Mouse (Mus musculus) embryonic facial prominence, embryonic 10.5 days (tissue): ENCODE data around the gene Tescl. TPM values are rescaled to one million over a fixed set of nuclear protein-coding genes. Genes with fewer than 3 reads are reported as not detected.

Experiments
- DNase-seq: peaks from one replicate; pipeline ENCODE4 v3.0.0-alpha.2; 2017; ENCODE audit warnings: low spot score
- H3K27ac ChIP-seq: fragments of 300-500 bp; sonication (generic); replicated peaks from 2 replicates; pipeline ENCODE4 v1.5.1; 2016; ENCODE audit warnings: mild to moderate bottlenecking
- H3K27me3 ChIP-seq: fragments of 300-500 bp; sonication (generic); replicated peaks from 2 replicates; pipeline ENCODE4 v1.6.1; 2016; ENCODE audit warnings: low read depth, mild to moderate bottlenecking; ENCODE audit not compliant: poor library complexity, severe bottlenecking
- H3K36me3 ChIP-seq: fragments of 300-500 bp; sonication (generic); replicated peaks from 2 replicates; pipeline ENCODE4 v1.6.1; 2016; ENCODE audit warnings: mild to moderate bottlenecking, moderate library complexity
- H3K4me1 ChIP-seq: fragments of 300-500 bp; sonication (generic); 2 replicates; pipeline ENCODE4 v1.6.1; 2016
- H3K4me3 ChIP-seq: fragments of 300-500 bp; sonication (generic); 2 replicates; pipeline ENCODE4 v1.5.1; 2016; ENCODE audit warnings: mild to moderate bottlenecking, moderate library complexity
- H3K9me3 ChIP-seq: fragments of 300-500 bp; sonication (generic); 2 replicates; pipeline ENCODE4 v1.6.1; 2016; ENCODE audit warnings: mild to moderate bottlenecking
- WGBS: fragments of 180-500 bp; shearing (Covaris S2); methylation state at CpG from one replicate; pipeline ENCODE4 v1.1.7; 2016; 5-methylcytosine and 5-hydroxymethylcytosine counted together
- polyA plus RNA-seq: library from polyadenylated mRNA; unstranded; fragments of >200 nt; fragmentation: Nextera tagmentation; extraction: Ambion mirVana; gene quantifications from 2 replicates; pipeline ENCODE4 v1.2.1, GENCODE M21; 2016

The Tescl gene
- polyA plus RNA-seq, 1 experiment from 2014 or later, result 0.17 TPM

DNA sequence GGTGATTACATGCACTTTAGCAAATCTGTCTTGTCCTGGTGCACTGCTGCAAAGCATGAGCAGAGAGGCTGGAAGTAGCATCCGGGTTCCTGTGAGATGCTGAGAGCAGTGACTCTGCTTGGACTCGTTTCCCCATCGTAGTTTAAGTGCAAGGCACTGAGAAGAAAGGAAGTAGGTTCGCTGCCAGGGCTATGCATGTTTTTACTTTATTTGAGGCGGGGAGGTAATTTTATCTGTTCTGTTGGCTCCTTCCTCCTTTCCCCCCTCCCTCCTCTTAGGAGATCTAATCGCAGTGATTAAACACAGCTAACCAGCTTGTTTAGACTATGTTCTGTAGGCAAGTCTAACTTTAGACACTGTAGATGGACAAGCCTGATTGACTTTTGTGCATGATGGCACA, 14.8 kb downstream of the Tescl start:
- Histone ChIP-seq H3K4me1 (peaks cover 13% of the 10 kb centered on the region), H3K9me3 (peaks cover 5% of the 10 kb centered on the region), H3K27me3 (no peaks in the 10 kb centered on the region), H3K36me3 (no peaks in the 10 kb centered on the region), H3K27ac (no peak overlapping the region), H3K4me3 (no peak overlapping the region)
- no peak for DNase-seq
- 68% methylated on average over 6 of the region's 6 CpGs for WGBS

DNA sequence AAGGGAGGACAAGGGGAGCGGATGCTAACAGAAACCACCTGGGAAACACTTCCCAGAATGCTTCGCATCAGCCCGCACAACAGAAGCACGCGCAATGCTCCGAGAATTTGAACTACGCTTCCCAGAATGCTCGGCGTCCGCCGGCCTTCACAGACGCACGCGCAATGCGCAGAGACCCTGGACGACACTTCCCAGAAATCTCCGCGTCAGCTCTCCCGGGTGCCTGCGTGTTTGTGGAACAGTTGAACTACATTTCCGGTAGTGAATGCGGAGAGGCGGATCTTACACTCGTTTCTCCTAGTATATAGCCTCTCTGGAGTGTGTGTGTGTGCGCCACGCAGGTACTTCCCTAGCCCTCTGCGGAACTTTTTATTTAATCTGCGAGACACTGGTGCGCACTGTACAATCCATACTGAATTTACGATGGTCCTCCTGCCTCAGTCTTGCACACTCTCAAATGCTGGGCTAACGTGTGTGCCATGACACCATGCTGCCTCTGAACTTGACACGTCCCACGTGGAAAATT, 17.1 kb downstream of the Tescl start, which contains the start of gene Zfp94:
Gene Zfp94 (minus strand): TSS at position 100 of the 526 bp plus-strand sequence.
- Histone ChIP-seq H3K36me3 (peaks cover 20% of the 10 kb centered on the region), H3K27me3 (no peaks in the 10 kb centered on the region), H3K4me3 (peak within 1 kb of the TSS; percentile 75), H3K27ac (peak within 1 kb of the TSS; percentile 93), H3K4me1 (peaks cover 13% of the 10 kb centered on the region), H3K9me3 (no peaks in the 10 kb centered on the region)
- WGBS, result under 1% methylated on average over 33 of the region's 33 CpGs
- DNase-seq, result peak; percentile 94

DNA sequence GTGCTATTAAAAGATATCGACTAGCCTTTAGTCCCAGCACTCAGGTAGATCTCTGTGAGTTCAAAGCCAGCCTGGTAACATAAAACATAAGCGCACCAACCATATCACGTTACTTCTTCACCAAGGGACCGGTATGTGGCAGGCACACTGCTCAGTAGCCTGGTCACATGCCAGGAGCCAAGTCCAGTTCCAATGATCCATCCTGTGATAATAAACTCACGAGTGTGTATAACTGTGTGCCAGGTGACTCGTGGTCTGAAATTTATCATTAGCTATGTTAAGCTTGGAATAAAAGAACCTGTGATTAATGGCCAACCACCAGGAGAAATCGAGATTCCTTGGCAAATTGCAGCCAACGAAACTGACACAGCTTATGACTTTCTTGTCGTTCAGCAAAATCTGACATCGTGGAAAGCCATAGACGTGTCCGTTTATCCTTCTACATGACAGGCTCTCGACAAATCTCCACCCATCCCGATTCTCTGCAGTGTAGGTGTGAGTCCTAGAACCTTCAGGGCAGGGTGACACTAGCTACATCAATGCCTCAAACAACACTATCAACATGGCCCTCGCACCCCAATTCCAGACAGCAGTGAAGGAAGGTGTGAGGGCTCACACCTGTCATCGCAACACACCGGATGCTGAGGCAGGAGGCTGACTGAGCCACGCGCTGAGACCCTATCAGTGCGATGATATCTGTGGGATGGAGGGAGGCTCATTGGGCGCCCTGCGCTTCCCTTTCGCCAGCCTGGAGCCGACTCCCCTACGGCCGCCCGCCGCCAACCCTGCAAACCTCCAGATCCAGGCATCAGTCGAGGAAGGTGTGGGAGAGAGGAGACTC, 17.8 kb downstream of the Tescl start:
- Histone ChIP-seq H3K36me3 (peaks cover 27% of the 10 kb centered on the region), H3K27me3 (no peaks in the 10 kb centered on the region), H3K9me3 (no peaks in the 10 kb centered on the region), H3K4me1 (peaks cover 13% of the 10 kb centered on the region), H3K4me3 (peak overlapping the region; percentile 75), H3K27ac (peak overlapping the region; percentile 93)
- no peak for DNase-seq
- 33% methylated on average over 29 of the region's 29 CpGs for WGBS

DNA sequence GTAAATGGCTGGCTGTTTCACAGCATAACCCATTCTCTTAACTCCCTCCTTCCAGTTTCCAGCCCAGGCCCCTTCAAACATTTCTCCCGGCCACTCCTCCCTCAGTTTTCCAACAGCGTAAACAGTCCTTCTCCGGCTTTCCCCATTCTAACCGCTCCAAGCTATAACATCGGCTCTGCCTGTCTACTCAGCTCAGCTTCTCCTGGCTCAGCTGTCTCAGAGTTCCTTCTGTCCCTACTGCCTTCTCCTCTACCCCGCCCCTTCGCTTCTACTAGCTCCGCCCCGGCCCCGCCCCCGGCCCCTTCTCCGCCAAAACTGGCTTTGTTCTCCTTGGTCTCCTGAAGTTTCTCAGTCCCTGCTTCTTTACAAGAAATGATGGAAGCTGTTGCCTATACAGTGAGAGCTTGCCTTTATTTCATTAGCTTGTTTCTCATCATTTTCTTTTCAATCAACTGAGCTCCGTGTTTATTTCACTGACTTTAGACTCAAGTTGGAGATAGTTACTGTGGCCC, 32.9 kb downstream of the Tescl start, which contains the start of gene Zfp61:
Gene Zfp61 (minus strand): TSS at position 462 of the 512 bp plus-strand sequence.
- Histone ChIP-seq H3K27ac (peak within 1 kb of the TSS; percentile 96), H3K36me3 (peaks cover 60% of the 10 kb centered on the region), H3K9me3 (no peaks in the 10 kb centered on the region), H3K4me3 (peak within 1 kb of the TSS; percentile 75), H3K4me1 (peaks cover 21% of the 10 kb centered on the region), H3K27me3 (no peaks in the 10 kb centered on the region)
- peak; percentile 90 for DNase-seq
- WGBS, result under 1% methylated on average over 13 of the region's 13 CpGs

DNA sequence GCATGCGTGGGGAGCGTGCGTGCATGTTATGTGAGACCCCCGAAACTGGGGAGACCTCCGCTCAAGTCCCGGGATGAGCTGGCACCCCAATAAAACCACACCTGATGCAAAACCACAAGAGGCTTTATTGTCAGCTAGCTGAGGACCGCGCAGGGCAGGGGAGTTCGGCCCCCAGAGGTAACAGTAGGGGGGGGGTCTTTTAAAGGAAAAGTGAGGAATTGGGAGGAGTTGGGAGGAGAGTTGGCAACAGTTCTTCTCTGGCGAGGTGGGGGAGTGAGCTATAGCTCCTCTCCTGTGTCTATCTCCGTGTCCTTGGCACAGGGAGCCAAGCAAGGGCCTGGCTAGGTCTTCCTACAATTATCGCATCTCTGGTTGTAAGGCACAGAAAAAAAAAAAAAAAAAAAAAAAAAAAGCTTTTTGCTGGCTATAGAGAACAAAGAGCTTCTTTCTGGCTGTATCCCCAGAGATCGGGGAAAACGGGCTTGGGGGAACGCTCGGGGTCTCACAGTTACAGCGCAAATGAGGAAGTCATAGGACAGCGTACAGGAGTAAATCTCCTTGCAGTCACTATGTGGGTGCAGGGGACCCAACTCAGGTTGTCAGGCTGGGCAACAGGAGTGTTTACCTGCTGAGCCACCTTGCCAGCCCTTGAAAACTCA, 33.8 kb downstream of the Tescl start:
- Histone ChIP-seq H3K4me1 (peaks cover 21% of the 10 kb centered on the region), H3K36me3 (peaks cover 64% of the 10 kb centered on the region), H3K27ac (peak overlapping the region; percentile 96), H3K9me3 (no peaks in the 10 kb centered on the region; the same call in 1 of the 2 replicates), H3K4me3 (peak overlapping the region; percentile 75), H3K27me3 (no peaks in the 10 kb centered on the region)
- under 1% methylated on average over 18 of the region's 18 CpGs for WGBS
- peak; percentile 49 for DNase-seq

DNA sequence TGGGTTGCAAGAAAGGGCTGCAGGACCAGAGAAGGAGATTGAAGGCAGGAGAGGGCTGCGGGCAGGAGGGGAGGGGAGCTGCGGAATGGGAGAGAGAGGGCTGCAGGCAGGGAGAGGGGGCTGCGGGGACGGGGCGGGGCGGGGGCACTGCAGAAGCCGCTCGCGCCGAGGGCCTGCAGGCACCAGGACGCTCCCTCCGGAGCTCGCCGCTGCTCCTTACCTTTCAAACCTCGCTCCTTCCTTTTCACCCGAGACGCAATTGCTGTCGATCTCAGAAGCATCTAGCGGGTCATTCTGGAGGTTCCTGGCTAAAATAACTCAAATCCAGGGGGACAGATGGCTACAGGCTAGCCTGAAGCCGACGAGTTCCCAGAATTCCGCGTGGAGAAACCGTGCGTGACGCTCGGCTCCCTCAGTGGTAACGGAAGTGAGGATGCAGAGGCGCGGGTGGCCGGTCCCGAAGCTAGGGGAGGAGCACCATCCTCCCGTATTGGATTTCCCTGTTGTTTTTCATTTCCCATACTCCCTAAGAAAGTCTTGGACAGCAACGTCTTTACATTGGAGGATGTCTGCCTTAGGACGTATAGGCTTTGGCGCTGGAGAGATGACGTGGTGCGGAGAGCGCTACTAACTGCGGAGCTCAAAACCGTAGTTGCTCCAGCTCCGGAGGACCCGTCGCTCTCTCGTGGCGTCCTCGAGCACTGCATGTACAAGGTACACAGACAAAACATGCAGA, 34.6 kb downstream of the Tescl start:
- peaks cover 65% of the 10 kb centered on the region for H3K36me3 ChIP-seq

DNA sequence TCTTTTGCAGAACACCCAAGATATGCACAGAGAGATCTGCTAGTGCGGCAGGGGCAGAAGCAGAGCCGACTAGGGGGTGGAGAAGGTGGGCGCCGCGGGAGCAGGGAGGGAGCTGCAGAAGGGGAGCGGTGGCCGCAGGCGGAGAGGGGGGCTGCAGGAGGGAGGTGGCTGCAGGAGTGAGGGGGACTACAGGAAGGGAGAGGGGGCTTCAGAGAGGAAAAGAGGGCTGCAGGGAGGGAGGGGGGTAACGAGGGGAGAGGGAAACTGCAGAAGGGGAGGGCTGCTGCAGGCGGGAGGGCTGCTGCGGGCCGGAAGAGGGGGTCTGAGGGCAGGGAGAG, 35.1 kb downstream of the Tescl start:
- under 1% methylated on average over 12 of the region's 12 CpGs for WGBS
- DNase-seq, result peak; percentile 73
- Histone ChIP-seq H3K4me3 (peak overlapping the region; percentile 75), H3K27me3 (no peaks in the 10 kb centered on the region), H3K4me1 (peaks cover 21% of the 10 kb centered on the region), H3K9me3 (no peaks in the 10 kb centered on the region; the same call in 1 of the 2 replicates), H3K27ac (peak overlapping the region; percentile 96), H3K36me3 (peaks cover 65% of the 10 kb centered on the region)

More for the DNA sequence above, 34.6 kb downstream of the Tescl start:
- H3K4me3 ChIP-seq, result peak overlapping the region; percentile 75
- no peaks in the 10 kb centered on the region for H3K27me3 ChIP-seq
- under 1% methylated on average over 45 of the region's 47 CpGs for WGBS
- peaks cover 21% of the 10 kb centered on the region for H3K4me1 ChIP-seq
- H3K9me3 ChIP-seq, result no peaks in the 10 kb centered on the region; the same call in 1 of the 2 replicates
- peak overlapping the region; percentile 96 for H3K27ac ChIP-seq
- peak; percentile 90 for DNase-seq

DNA sequence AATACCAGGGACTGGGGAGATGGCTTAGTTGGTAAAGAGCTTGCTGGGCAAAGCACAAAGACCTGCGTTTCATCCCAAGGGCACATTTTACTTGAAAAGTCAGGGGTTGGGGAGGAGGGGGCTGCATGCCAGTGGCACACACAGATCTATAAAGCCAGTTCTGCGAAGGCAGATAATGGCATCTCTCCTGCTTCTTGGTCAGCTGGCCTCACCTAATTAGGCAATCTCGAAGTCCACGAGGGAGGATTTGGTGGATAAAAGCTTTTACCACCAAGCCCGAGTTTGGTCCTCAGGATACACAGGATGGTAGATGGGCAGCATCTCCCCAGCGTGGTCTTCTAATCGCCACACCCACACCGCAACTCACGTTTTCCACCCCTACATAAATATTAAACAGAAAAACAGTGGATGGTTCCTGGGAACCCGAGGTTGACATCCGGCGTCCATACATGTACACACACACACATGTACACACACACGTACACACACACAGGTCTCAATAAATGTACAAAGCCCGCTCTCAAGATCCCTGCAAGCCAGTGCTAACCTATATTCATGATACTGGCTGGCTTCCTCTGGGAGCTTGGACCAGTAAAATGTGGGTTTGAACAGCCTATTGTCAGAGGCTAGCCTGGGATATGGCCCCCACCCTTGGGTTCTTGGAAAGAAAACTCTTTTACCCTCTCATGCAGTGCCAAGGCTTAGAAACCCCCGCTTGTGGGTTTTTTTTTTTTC, 36.2 kb downstream of the Tescl start:
- Histone ChIP-seq H3K4me3 (peak overlapping the region; percentile 75), H3K9me3 (no peaks in the 10 kb centered on the region; the same call in 1 of the 2 replicates), H3K36me3 (peaks cover 65% of the 10 kb centered on the region), H3K4me1 (peaks cover 21% of the 10 kb centered on the region), H3K27me3 (no peaks in the 10 kb centered on the region), H3K27ac (no peak overlapping the region)
- WGBS, result 89% methylated on average over 15 of the region's 15 CpGs
- DNase-seq, result no peak

DNA sequence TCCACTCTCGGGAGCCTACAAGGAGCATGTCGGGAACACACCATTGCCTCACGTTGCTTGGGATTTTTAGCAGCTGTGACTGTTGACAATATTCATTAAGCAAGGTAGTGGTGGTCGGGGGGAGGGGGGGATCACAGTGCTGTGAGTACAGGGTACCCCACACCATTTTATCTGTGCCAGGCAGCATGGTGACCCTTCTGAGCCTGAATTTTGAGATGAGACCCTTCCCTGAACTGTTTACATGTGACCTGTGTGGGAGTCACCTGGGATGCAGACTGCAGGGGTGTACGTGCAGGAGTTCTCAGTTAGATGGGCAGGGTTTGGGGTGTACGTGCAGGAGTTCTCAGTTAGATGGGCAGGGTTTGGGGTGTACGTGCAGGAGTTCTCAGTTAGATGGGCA, 37.4 kb downstream of the Tescl start:
- Histone ChIP-seq H3K36me3 (peaks cover 65% of the 10 kb centered on the region), H3K4me1 (peaks cover 21% of the 10 kb centered on the region), H3K4me3 (no peak overlapping the region), H3K9me3 (peaks cover 8% of the 10 kb centered on the region; the same call in 1 of the 2 replicates), H3K27me3 (no peaks in the 10 kb centered on the region), H3K27ac (no peak overlapping the region)
- no peak for DNase-seq
- WGBS, result 93% methylated on average over 7 of the region's 7 CpGs

DNA sequence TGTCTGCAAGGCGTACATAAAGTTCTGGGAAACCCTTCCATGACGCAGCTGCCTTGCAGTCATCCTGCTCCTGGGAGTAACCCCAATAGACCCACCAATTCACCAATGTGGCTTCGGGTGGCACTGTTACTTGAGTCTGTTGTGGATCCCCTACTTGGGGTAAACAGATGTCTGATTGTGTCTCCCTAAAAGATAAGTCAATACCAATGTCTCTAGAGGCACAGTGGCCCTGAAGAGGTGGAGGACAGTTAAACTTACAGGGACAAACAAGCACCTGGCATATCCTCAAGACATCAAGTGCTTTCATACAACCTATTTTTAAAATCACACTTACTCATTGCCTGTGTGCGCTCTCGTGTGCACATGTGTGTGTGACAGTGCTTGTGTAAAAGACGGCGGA, 38.4 kb downstream of the Tescl start:
- peaks cover 10% of the 10 kb centered on the region; the same call in 1 of the 2 replicates for H3K9me3 ChIP-seq
- peaks cover 15% of the 10 kb centered on the region for H3K4me1 ChIP-seq
- H3K4me3 ChIP-seq, result no peak overlapping the region
- H3K27me3 ChIP-seq, result no peaks in the 10 kb centered on the region
- no peak for DNase-seq
- 96% methylated on average over 7 of the region's 7 CpGs for WGBS
- no peak overlapping the region for H3K27ac ChIP-seq
- H3K36me3 ChIP-seq, result peaks cover 75% of the 10 kb centered on the region

DNA sequence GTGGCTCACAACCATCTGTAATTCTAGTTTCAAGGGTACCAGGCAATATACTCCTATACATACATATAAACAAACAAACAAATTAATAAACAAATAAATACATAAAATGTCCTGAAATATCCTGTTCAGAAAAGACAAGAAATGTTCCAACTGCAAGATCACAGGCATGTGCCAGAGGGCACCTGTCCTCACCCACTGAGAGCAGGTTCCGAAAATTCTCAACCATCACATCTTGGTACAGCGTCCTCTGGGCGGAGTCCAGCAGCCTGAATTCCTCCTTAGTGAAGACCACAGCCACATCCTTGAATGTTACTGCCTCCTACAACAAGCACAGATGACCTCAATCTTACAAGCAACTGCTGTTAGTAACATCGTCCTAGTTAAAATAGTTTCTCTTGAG, 39.0 kb downstream of the Tescl start:
- WGBS, result 95% methylated on average over 4 of the region's 4 CpGs

More for the DNA sequence above, 39.0 kb downstream of the Tescl start:
- Histone ChIP-seq H3K27me3 (no peaks in the 10 kb centered on the region), H3K27ac (no peak overlapping the region), H3K9me3 (peaks cover 10% of the 10 kb centered on the region; the same call in 1 of the 2 replicates), H3K36me3 (peaks cover 81% of the 10 kb centered on the region), H3K4me3 (no peak overlapping the region), H3K4me1 (peaks cover 10% of the 10 kb centered on the region)
- DNase-seq, result no peak
